Mouse (Mus musculus): ENCODE data around the gene Tmem184b.

DNA sequence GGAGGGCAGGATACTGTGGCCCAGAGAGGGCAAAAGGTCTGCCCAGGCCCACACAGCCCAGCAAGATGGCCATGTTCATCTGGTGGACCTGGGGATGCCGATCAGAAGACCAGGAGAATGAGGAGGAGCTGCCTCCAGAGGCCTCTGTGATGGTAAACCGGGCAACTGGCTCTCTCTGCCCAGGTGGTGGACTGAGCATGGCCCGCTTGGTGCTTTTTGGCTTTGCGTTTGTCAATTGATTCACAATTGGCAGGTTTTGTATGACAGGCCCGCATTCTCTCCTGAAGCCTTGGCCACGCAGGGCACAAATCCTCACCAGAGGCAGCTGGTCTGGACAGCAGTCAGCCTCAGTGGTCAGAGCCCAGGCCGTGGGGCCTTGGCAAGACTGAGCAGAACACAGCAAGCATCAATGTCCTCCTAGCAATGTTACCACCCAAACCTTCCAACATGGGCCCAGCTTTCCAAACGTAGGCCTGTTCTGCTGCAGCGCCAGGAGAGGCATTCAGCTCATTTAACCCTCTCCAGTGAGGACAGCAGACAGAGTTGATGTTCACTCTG is 39.7 kb upstream of the Tmem184b start:
- TF ChIP-seq TCF3 (IDR thresholded peaks at IDR 0.05; ENCODE audit: insufficient read length, low read depth) (no peak), MAX (IDR thresholded peaks at IDR 0.05; ENCODE audit: low read depth) (no peak)

All from myocyte (in vitro differentiated cells).